Mouse (Mus musculus): ENCODE results near the gene Csmd2.

GRCm38 (mm10) chr4:127987270-127987669 lies 387 bp upstream of the Csmd2 start:
- TF ChIP-seq CTCF (IDR thresholded peaks at IDR 0.05; ENCODE audit: borderline replicate concordance, insufficient read depth, low read depth, low read length) (no peak), POLR2A (IDR thresholded peaks at IDR 0.05; ENCODE audit: borderline replicate concordance, insufficient read depth, low read length) (no peak)
